8 mouse cellular contexts compared by ENCODE assay signal in the genomic region with DNA sequence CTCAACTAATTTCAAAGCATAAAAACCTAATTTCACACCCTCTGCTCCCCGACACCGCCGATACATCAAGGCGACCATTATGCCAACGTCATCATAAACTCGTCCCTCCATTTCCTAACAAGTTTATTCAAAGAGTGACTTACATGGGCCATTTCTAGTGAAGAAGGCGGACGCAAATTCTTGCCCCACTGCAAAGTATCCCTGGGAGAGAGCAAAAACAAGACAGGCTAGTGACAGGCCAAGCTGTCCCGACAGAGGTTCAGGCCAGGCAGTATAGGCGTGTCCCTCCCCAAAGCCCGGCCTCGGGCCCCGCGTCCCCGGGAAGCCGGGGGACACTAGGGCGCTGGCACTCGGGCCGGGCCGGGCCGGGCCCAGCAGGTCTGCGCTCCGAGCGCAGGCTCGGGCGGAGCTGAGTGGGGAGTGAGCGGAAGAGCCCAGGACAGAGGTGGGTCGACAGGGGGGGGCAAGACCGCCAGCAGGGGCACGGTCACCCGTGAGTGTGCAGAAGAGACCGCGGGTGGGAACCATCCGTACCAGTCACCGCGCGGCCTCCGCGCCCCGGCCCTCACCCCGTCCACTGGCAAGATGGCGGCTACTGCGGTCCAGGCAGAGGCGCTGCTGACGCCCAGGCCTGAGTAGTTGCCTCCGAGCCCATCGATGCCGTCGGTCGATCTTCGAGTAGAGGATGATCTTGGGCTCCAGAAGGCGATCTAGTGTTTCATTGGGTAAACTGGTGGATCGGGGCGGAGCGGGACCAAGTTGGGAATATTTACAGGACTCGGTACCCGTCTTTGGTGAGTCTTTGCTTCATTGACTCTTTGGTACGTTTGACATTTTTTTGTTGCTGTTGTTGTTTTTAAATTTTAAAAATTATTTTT. TPM values are rescaled to one million over a fixed set of nuclear protein-coding genes. Genes with fewer than 3 reads are reported as not detected.
A peak's percentile ranks its signal among the peaks of the same experiment; 100 is the strongest.
DNase-seq lines count a peak whose midpoint lies in the region; ATAC-seq lines count a peak whose summit lies in the region.

Gene Mmadhc, minus strand, starts transcription at position 693 of the 878 bp plus-strand sequence.

- DNase-seq in MN1 (ENCODE audit: low spot score), result peak; percentile 97
- DNase-seq in cerebellum, adult 8-10 months, result peak; percentile 84
- peak; percentile 96 for DNase-seq in forelimb bud, embryonic 11.5 days (ENCODE audit: low read depth, low spot score)
- DNase-seq in layer of hippocampus, postnatal 10 days (ENCODE audit: low spot score in 2 of 2), result peak; percentile 89 to 95
- peak; percentile 97 for DNase-seq in lung, postnatal 10 days
- peak; percentile 92 for DNase-seq in ovary, postnatal 36 days (ENCODE audit: low spot score)
- DNase-seq in thymus, postnatal 25 days, result peak; percentile 87

- peak; percentile 96 to 97 for ATAC-seq in hematopoietic stem cell, adult 5-6 weeks (replicated peaks in 1 of 2; ENCODE audit: insufficient read depth in 1 of 2, low FRiP score in 2 of 2, low TSS enrichment in 1 of 2, low read depth in 1 of 2, poor library complexity in 2 of 2, severe bottlenecking in 2 of 2)

RNA-seq across cellular contexts. Expression of gene Mmadhc, which starts in this region (rescaled TPM):
- 83.5 and 86.2 TPM in 2 replicates for total RNA-seq in hematopoietic stem cell, adult 5-6 weeks (2017)
- total RNA-seq in layer of hippocampus, postnatal 10 days (2021), result 10 to 100 TPM; 53.3 to 57.7 TPM

Comparison
In these comparisons a context has a peak if more than half of its experiments do, and no peak if none do; other contexts are left out.
1. Peak in every context shown above with its lines: DNase-seq and ATAC-seq.